Mouse (Mus musculus) ES-E14 (cell line): ENCODE measurements around the gene Hist4h4. TPM values are rescaled to one million over a fixed set of nuclear protein-coding genes. Genes with fewer than 3 reads are reported as not detected.

ENCODE experiments used
- DNase-seq: peaks from one replicate; pipeline ENCODE4 v3.0.0-alpha.2; 2013; ENCODE audit warnings: low read depth, low spot score
- H3K27ac ChIP-seq: 2 replicates; pipeline ENCODE4 v1.5.1; 2012; ENCODE audit warnings: low read depth, mild to moderate bottlenecking, low read length, moderate library complexity, mixed read lengths; ENCODE audit not compliant: poor library complexity, insufficient read depth, severe bottlenecking
- H3K36me3 ChIP-seq: 2 replicates; pipeline ENCODE4 v1.6.1; 2012; ENCODE audit warnings: mild to moderate bottlenecking, low read length, moderate library complexity, mixed read lengths; ENCODE audit not compliant: control insufficient read depth, poor library complexity, insufficient read depth, severe bottlenecking
- H3K4me1 ChIP-seq, 2 experiments: fragments of 150-350 bp in 1 of 2; sonication (generic) in 1 of 2; 2 replicates each; pipeline ENCODE4 v1.6.1; 2012; ENCODE audit warnings: low read length in 2 of 2, mild to moderate bottlenecking in 1 of 2, mixed read lengths in 1 of 2; ENCODE audit not compliant: control insufficient read depth in 2 of 2, insufficient read depth in 2 of 2, poor library complexity in 1 of 2
- H3K4me3 ChIP-seq, 2 experiments: fragments of 150-350 bp in 1 of 2; sonication (generic) in 1 of 2; 2 replicates each; pipeline ENCODE4 v1.5.1; 2012; ENCODE audit warnings: low read length in 2 of 2, low read depth in 1 of 2, mild to moderate bottlenecking in 1 of 2, mixed read lengths in 1 of 2; ENCODE audit not compliant: insufficient read depth in 1 of 2, poor library complexity in 1 of 2, severe bottlenecking in 1 of 2
- H3K9ac ChIP-seq: 2 replicates; pipeline ENCODE4 v1.6.1; 2012; ENCODE audit warnings: low read depth, mild to moderate bottlenecking, low read length, mixed read lengths; ENCODE audit not compliant: poor library complexity, insufficient read depth, severe bottlenecking
- H3K9me3 ChIP-seq: fragments of 150-350 bp; sonication (generic); 2 replicates; pipeline ENCODE4 v1.6.1; 2012; ENCODE audit warnings: low read depth, mild to moderate bottlenecking, low read length; ENCODE audit not compliant: control insufficient read depth, insufficient read depth
- CHD2 ChIP-seq: IDR thresholded peaks from 2 replicates; pipeline ENCODE4 v1.6.1; 2014; ENCODE audit warnings: mild to moderate bottlenecking, low read depth, low read length, inconsistent platforms
- HCFC1 ChIP-seq: IDR thresholded peaks from 2 replicates; pipeline ENCODE4 v1.6.1; 2012; ENCODE audit warnings: low read length, inconsistent platforms, borderline replicate concordance; ENCODE audit not compliant: insufficient read depth
- MAFK ChIP-seq: IDR thresholded peaks from 2 replicates; pipeline ENCODE4 v1.6.1; 2014; ENCODE audit warnings: mild to moderate bottlenecking, low read depth, low read length, inconsistent platforms; ENCODE audit not compliant: insufficient read depth
- ZC3H11A ChIP-seq: IDR thresholded peaks from 2 replicates; pipeline ENCODE4 v1.6.1; 2012; ENCODE audit warnings: low read depth, mild to moderate bottlenecking, inconsistent platforms, low read length, borderline replicate concordance
- ZNF384 ChIP-seq: IDR thresholded peaks from 2 replicates; pipeline ENCODE4 v1.6.1; 2012; ENCODE audit warnings: low read depth, low read length, inconsistent platforms
- in situ Hi-C, 2 experiments: fragments of 600-800 bp; cut with MboI; formaldehyde crosslinking; loops; one replicate each; pipeline ENCODE4 v1.15.1; 2025; ENCODE audit warnings: low sequenced_read_pairs in 2 of 2, inconsistent platforms in 1 of 2; ENCODE audit not compliant: unreplicated experiment in 2 of 2
- total RNA-seq: library from RNA; depleted of rRNA; stranded (reverse); fragments of 300-350 nt; gene quantifications from 2 replicates; pipeline ENCODE4 v1.2.3, GENCODE M21; 2012

Gene Hist4h4
- total RNA-seq, 1 experiment, result 110 TPM

DNA sequence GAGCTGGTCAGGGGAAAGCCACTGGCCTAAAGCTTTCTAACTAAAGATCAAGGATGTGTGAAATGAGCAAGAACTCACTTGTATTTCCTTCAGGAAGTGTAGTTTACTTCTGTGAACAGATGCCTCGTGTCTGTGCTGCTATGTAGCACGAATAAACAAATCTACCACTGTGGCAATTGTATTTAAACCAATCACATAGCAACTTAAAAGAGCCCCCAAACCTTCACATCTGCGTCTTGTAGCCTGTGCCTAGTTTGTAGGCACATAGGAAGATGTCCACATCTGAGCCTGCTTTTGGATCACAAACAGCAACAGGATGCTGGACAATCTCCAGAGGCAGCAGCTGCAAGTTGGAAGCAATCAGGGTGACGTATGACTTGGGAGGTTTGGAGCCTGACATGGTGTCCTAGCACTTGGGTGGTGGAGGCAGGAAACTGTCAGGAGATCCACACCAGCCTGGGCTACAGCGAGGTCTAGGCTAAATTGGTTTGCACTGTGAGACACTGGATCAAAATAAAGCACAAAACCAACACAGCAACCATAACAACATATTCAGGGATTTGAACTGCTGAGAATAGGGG, 14.7 kb downstream of the Hist4h4 start:
- Histone ChIP-seq H3K27ac (no peak overlapping the region), H3K9ac (no peak overlapping the region), H3K36me3 (no peaks in the 10 kb centered on the region), H3K4me1 (no peaks in the 10 kb centered on the region), H3K9me3 (no peaks in the 10 kb centered on the region), H3K4me3 (no peak overlapping the region)
- no peak for DNase-seq
- in situ Hi-C loops, result no loop called here
- TF ChIP-seq ZC3H11A, result no peak
- no peak for TF ChIP-seq ZNF384
- TF ChIP-seq MAFK, result no peak
- TF ChIP-seq CHD2, result no peak
- no peak for TF ChIP-seq HCFC1

- in situ Hi-C loops, result no loop called here
Observed at GRCm38 (mm10) chr6:136782761-136783160, 21.5 kb downstream of the Hist4h4 start.

GRCm38 (mm10) chr6:136782146-136782545, 22.1 kb downstream of the Hist4h4 start:
- Histone ChIP-seq H3K9me3 (no peaks in the 10 kb centered on the region), H3K27ac (no peak overlapping the region), H3K4me1 (no peaks in the 10 kb centered on the region), H3K4me3 (no peak overlapping the region), H3K9ac (no peak overlapping the region), H3K36me3 (no peaks in the 10 kb centered on the region)
- no peak for TF ChIP-seq ZNF384
- TF ChIP-seq HCFC1, result no peak
- TF ChIP-seq MAFK, result no peak
- in situ Hi-C loops, result no loop called here
- DNase-seq, result no peak

More at GRCm38 (mm10) chr6:136782761-136783160, 21.5 kb downstream of the Hist4h4 start:
- Histone ChIP-seq H3K9ac (no peak overlapping the region), H3K4me3 (no peak overlapping the region), H3K36me3 (no peaks in the 10 kb centered on the region), H3K4me1 (no peaks in the 10 kb centered on the region), H3K9me3 (no peaks in the 10 kb centered on the region), H3K27ac (no peak overlapping the region)
- TF ChIP-seq ZC3H11A, result no peak
- TF ChIP-seq ZNF384, result no peak
- no peak for TF ChIP-seq HCFC1
- TF ChIP-seq CHD2, result no peak
- TF ChIP-seq MAFK, result no peak
- DNase-seq, result no peak

GRCm38 (mm10) chr6:136781377-136781986, 22.7 kb downstream of the Hist4h4 start, which contains the start of gene Gucy2c:
Gene Gucy2c (minus strand): TSS chr6:136781765.
- Histone ChIP-seq H3K27ac (no peak within 1 kb of the TSS), H3K4me1 (no peaks in the 10 kb centered on the region), H3K36me3 (no peaks in the 10 kb centered on the region), H3K4me3 (no peak within 1 kb of the TSS), H3K9ac (no peak within 1 kb of the TSS), H3K9me3 (no peaks in the 10 kb centered on the region)
- TF ChIP-seq MAFK, result no peak
- no peak for TF ChIP-seq ZNF384
- TF ChIP-seq HCFC1, result no peak
- TF ChIP-seq CHD2, result no peak
- no peak for TF ChIP-seq ZC3H11A
- in situ Hi-C loops, result no loop called here
- DNase-seq, result no peak

GRCm38 (mm10) chr6:136776392-136776791, 27.8 kb downstream of the Hist4h4 start:
- no peak overlapping the region for H3K27ac ChIP-seq
- TF ChIP-seq ZNF384 (no peak), HCFC1 (no peak), ZC3H11A (no peak), MAFK (no peak), CHD2 (no peak)
- in situ Hi-C loops, result no loop called here
- no peak overlapping the region for H3K4me3 ChIP-seq
- no peak overlapping the region for H3K9ac ChIP-seq
- no peaks in the 10 kb centered on the region for H3K4me1 ChIP-seq
- H3K36me3 ChIP-seq, result no peaks in the 10 kb centered on the region
- no peak for DNase-seq
- H3K9me3 ChIP-seq, result no peaks in the 10 kb centered on the region
